Mouse (Mus musculus): ENCODE measurements at regions not wholly inside any gene's neighbourhood (a gene's known extent, or its start where the extent isn't known, plus 50 kb on each side); places are given as distances from the start of the nearest gene placed in this dataset.
A peak's percentile ranks its signal among the peaks of the same experiment; 100 is the strongest.
"Not testable (repeated sequence)": the region's sequence is repeated elsewhere in the genome, so short reads cannot be mapped to it uniquely, and the experiment has no call there.

- DNase-seq (ENCODE audit: extremely low spot score, low read depth, low spot score), result no peak
These were observed 67.7 kb downstream of the Alg10b start for GRCm38 (mm10) chr15:90291848-90292247.

- no peak for DNase-seq (ENCODE audit: extremely low spot score, low read depth, low spot score)
These were observed 70.3 kb downstream of the Alg10b start for GRCm38 (mm10) chr15:90294353-90294922.

- DNase-seq (ENCODE audit: extremely low spot score, low read depth, low spot score), result no peak
These were observed 74.5 kb downstream of the Alg10b start for GRCm38 (mm10) chr15:90298566-90298965.

- no peak for DNase-seq (ENCODE audit: extremely low spot score, low read depth, low spot score)
These were observed 79.3 kb downstream of the Alg10b start for GRCm38 (mm10) chr15:90303393-90303792.

- DNase-seq (ENCODE audit: extremely low spot score, low read depth, low spot score), result no peak
These were observed 80.9 kb downstream of the Alg10b start for GRCm38 (mm10) chr15:90305051-90305450.

- DNase-seq (ENCODE audit: extremely low spot score, low read depth, low spot score), result no peak
These were observed 82.8 kb downstream of the Alg10b start for GRCm38 (mm10) chr15:90306866-90307265.

- not testable (repeated sequence) for DNase-seq (ENCODE audit: extremely low spot score, low read depth, low spot score)
These were observed 84.3 kb downstream of the Alg10b start for GRCm38 (mm10) chr15:90308433-90308832.

- no peak for DNase-seq (ENCODE audit: extremely low spot score, low read depth, low spot score)
These were observed 84.8 kb downstream of the Alg10b start for GRCm38 (mm10) chr15:90308869-90309268.

- DNase-seq (ENCODE audit: extremely low spot score, low read depth, low spot score), result no peak
These were observed 85.6 kb downstream of the Alg10b start for GRCm38 (mm10) chr15:90309664-90310063.

GRCm38 (mm10) chr15:90321774-90322173 is 97.7 kb downstream of the Alg10b start:
- no peak for DNase-seq (ENCODE audit: extremely low spot score, low read depth, low spot score)

GRCm38 (mm10) chr15:90333275-90333674 is 109.2 kb downstream of the Alg10b start:
- DNase-seq (ENCODE audit: extremely low spot score, low read depth, low spot score), result peak; percentile 62

- DNase-seq (ENCODE audit: extremely low spot score, low read depth, low spot score), result peak; percentile 33
These were observed 109.7 kb downstream of the Alg10b start for GRCm38 (mm10) chr15:90333766-90334165.

GRCm38 (mm10) chr15:90334406-90334805 is 110.3 kb downstream of the Alg10b start:
- no peak for DNase-seq (ENCODE audit: extremely low spot score, low read depth, low spot score)

- no peak for DNase-seq (ENCODE audit: extremely low spot score, low read depth, low spot score)
These were observed 111.4 kb downstream of the Alg10b start for GRCm38 (mm10) chr15:90335506-90335905.

- no peak for DNase-seq (ENCODE audit: extremely low spot score, low read depth, low spot score)
These were observed 116.0 kb downstream of the Alg10b start for GRCm38 (mm10) chr15:90340089-90340488.

GRCm38 (mm10) chr15:90341261-90341660 is 117.2 kb downstream of the Alg10b start:
- DNase-seq (ENCODE audit: extremely low spot score, low read depth, low spot score), result no peak

- DNase-seq (ENCODE audit: extremely low spot score, low read depth, low spot score), result no peak
These were observed 119.7 kb downstream of the Alg10b start for GRCm38 (mm10) chr15:90343771-90344170.

GRCm38 (mm10) chr15:90344956-90345355 is 120.8 kb downstream of the Alg10b start:
- DNase-seq (ENCODE audit: extremely low spot score, low read depth, low spot score), result peak; percentile 14

GRCm38 (mm10) chr15:90346162-90346561 is 122.1 kb downstream of the Alg10b start:
- DNase-seq (ENCODE audit: extremely low spot score, low read depth, low spot score), result no peak

- no peak for DNase-seq (ENCODE audit: extremely low spot score, low read depth, low spot score)
These were observed 122.6 kb downstream of the Alg10b start for GRCm38 (mm10) chr15:90346757-90347156.

- DNase-seq (ENCODE audit: extremely low spot score, low read depth, low spot score), result no peak
These were observed 127.8 kb downstream of the Alg10b start for GRCm38 (mm10) chr15:90351898-90352297.

GRCm38 (mm10) chr15:90365656-90366055 is 141.5 kb downstream of the Alg10b start:
- no peak for DNase-seq (ENCODE audit: extremely low spot score, low read depth, low spot score)

- DNase-seq (ENCODE audit: extremely low spot score, low read depth, low spot score), result no peak
These were observed 153.8 kb downstream of the Alg10b start for GRCm38 (mm10) chr15:90377959-90378358.

Data from hindlimb bud, embryonic 11.5 days (tissue).